Mouse (Mus musculus) retina, embryonic 14.5 days (tissue): ENCODE results near the gene Asb16.

ENCODE experiments used
- DNase-seq: peaks from one replicate; pipeline ENCODE4 v3.0.0-alpha.2; 2015; ENCODE audit warnings: low spot score

The Asb16 gene

DNA sequence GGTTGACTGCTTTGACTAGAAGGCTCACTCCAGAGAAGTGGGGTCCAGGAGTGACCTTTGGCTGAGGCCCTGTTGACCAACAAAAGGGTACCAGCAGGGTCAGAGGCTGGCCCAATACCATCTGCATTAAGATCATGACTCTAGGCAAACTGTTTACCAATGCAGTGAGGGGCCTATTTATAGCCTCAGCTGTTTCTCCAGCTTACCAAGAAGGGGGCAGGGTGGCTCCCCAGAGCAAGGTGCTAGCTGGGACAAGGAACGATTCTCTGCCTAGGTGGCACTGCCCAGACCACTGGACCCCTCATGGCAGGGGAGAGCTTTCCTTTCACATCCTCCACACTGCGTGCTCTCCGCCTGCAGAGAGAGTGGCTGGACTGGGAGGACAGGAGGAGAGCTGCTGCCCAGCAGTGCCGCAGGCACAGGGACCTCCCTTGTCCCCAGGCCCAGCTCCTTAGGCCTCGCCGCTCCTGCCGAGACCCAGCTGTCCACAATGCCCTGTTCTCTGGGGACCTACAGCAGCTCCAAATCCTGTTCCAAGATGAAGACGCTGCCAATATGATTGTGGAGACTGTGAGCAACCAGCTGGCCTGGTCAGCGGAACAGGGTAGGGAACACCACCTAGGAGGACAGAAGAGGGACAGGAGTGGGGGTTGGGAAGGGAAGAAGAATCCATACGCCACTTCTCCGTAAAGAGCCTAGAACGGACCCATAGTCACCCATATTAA lies at the start of gene Asb16:
Gene Asb16 (plus strand): TSS at position 224 of the 725 bp plus-strand sequence.
- DNase-seq = no peak

DNA sequence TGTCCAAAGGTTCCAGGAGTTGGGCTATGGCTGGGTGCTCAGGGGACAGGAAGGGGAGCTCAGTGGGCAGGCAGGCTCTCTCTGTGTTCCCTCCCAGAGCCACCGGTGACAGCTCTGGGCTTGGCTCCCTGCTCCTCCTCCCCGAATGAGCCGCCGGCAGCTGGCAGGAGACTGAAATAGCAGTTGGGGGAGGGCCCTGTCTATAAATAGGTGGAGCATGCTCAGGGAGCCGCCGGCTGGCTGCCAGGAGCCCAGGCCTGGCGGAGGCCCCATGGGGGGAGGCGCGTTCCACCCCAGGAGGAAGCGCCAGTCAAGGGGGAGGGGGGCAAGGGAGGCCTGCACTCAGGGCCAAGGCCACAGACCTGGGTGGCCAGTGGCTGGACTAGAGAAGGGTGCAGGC lies 49.8 kb upstream of the Asb16 start:
- peak; percentile 84 for DNase-seq

DNA sequence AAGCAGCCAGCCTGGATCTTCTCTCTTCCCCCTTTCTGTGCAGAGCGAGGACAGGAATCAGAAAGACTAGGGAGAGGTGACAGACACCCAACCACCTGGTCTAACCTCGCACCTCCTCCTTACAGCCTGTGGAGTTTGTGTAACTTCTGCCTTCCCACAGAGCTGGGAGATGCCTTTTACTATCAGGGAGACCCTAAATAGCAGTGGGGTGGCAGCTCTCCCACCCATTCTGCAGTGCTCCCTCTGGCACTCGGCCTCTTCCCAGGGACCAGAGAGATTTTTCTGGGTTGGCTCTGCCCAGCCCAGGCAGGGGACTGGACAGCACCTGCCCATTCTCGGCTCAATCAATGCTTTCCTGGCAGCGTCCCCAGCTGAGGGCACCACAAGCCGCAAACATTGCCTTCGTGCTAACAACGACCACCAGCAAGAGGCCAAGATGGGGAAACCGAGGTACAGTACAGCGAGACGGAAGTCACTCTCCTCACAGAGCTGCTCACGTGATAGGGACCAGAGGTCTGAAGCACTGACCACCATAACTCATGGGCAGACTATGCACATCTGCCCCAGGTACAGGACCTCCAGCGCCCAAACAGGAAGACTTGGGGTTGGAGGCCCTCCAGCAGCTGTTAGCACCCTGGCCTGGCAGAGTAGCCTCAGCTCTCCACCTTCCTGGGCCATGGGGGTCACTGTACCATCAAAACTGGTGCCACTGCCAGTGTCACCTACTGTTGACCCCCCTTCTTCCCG lies 49.1 kb upstream of the Asb16 start:
- no peak for DNase-seq

DNA sequence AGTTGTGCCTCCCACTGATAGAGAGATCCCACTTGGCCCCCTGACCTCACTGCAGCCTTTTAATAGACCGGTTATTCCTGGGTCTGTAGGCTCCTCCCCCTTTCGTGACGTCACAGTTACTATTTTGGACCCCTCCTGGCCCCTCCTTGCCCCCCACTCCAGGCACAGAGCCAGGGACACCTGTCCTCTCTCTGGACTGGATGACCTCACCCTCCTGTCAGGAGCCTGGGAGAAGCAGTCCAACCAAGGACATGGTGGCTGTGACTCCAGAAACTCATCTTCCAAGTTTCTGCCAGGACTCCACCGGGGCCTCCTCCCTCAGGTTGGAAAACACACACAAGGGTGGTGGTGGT lies 48.6 kb upstream of the Asb16 start:
- no peak for DNase-seq

DNA sequence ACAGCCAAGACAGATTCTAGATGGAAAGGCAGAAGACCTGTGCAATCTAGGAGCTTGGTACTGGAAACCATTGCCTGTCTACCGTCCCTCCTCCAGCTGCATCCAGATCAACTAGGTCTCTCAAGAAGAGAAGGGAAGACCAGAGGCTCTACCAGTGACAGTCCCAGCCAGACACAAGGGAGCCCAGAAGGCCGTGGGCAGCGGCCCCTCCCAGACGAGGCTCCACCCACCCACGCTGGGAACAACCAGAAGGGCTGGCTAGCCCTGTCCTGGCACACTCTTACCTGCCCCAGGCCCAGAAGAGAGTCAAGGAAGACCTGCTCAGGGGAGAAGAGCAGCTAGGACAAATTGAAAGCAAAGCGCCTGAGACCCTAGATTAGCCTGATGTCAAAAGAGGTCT lies 48.1 kb upstream of the Asb16 start:
- DNase-seq = no peak

DNA sequence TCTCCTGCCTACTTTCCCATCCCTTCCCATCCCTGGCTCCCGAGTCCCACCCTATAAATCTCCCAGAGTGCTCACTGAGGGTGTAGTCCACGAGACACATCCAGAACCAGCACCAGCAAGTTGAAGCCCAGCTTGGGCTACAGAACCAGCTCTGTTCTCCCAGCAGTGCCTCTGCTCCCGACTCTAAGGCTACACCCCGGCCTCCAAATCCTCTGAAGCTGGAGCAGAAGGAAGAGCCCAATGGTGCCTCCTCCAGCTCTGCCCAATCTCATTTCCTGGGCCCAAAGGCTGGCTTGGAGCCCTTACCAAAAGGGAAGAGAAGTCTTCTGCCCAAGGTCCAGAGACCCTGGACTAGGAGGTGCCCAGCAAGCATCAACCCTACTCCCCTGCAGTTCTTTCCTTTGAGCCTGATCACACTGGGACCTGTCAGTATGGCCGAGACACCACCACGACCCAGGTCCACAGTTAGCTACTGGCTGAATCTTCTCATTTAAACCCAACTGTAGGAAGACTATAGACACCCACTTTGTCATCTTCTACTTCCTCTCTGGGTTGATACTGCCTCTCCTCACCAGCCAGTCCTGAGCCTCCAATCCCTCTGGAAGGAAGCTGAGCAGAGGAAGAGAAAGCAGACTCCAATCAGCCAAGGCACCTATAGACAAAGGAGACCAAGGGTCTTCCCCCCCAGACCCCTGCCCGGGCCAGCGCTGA lies 47.1 kb upstream of the Asb16 start:
- no peak for DNase-seq

DNA sequence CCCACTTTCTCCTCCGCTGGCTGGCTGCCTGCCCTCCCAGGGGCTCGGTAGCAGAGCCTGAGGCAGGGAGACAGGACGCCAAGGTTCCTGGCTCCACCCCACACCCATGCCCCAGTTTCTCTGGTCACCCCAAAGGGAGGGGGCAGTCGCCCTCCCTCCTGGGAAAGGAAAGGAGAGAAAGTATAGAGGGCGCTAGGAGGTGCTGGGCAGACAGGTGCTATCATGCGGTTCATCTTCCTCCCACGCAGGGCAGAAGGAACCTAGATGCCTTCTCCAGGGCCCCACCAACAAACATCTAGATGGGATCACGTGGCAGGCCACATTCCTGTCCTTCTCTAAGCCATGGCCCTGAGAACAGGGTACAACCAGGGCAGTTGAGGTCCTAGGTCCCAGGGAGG lies 46.6 kb upstream of the Asb16 start:
- peak; percentile 64 for DNase-seq

DNA sequence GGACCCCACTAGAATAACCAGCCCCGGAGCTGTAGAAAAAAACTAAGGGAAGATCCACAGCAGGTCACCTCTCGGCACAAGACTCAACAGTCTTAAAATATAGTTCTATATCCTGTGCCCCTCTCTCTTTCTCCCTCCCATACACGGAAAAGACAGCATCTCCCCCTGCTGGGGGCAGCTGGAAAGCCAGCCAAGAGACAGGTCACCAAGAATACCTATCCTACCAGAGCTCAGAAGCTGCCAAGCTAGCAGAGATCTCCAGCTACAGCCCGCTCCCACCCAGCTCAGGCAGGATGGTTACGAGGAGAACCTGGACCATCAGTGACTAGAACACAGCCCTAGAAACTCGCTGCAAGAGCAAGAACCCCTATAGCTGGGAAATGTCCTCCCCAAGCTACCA lies 45.4 kb upstream of the Asb16 start:
- DNase-seq = peak; percentile 85

DNA sequence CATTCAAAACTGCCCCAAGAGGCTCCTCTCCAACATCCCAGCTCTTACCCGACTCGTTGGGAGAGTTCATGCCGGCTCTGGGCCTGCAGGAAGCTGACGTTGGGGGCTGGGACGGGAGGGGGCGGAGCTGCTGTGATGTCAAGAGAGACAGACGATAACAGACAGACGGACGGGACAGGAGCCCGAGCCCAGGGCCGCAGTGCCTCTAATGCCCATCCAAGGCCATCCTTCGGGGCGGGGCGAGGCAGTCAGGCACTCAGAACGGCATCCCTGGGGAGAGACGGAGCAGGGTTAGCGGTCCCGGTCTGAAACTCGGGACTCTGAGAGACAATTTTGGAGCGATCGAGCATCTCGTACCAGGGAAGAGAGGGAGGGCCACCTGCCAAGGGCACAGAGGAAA lies 43.9 kb upstream of the Asb16 start:
- DNase-seq = no peak

DNA sequence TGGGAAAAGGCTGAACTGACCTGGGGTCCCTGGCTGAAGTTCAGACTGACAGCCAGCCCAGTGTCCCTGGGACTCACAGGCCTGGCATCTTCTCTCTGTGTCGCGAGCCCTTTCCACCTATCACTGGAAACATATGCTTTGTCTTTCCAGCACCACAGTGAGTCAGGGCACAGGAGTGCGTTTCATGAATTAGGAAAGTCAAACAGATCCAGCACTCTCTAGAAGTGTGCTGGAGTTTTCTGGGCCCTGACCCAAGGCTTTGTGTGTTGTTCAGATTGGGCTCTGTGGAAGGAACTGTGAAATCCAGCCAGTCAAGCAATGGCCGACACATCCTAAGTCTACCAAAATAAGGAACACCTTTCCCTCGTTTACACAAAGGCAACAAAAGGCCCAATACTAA lies 43.3 kb upstream of the Asb16 start:
- no peak for DNase-seq

DNA sequence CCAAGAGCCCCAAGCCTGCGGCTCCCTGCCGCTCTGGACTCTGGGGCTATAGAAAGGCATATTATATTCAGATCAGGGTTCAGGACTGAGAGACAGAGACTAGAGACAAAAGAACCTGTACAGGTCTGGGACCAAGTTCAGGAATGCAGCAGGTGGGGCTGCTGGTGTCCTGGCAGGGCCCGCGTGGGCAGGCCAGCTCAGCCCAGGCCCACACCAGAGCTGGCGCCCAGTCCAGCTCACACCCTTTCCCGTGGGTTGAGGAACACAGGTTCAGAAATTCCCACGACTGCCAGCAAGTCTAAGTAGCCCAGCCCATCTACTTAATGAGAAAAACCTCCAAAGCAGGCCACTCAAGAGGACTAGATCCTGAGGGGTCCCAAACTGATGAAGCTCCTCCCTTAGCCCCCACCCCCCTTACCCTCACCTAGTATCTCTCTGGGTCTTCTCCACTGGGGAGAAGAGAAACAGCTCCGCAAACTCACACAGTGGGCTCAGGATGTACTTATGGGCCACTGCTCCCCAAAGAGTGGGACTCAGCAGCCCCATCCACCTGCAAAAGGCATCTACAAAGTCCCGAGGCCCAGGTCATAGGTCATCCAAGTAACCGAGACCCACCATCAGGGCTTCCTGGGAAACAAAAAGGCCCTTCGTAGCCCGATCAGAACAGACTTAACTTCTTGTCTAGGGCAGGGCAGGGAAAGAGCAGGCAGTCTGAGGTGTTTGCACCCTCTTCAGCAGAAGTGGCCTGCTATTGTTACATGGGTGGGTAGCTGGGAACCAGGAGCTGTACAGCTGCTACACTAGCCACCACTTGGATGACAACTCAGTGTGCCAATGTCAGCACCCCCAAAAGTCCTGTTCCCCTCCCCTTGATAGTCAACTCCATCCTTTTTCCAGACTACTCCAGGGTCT lies 42.2 kb upstream of the Asb16 start:
- DNase-seq = no peak

DNA sequence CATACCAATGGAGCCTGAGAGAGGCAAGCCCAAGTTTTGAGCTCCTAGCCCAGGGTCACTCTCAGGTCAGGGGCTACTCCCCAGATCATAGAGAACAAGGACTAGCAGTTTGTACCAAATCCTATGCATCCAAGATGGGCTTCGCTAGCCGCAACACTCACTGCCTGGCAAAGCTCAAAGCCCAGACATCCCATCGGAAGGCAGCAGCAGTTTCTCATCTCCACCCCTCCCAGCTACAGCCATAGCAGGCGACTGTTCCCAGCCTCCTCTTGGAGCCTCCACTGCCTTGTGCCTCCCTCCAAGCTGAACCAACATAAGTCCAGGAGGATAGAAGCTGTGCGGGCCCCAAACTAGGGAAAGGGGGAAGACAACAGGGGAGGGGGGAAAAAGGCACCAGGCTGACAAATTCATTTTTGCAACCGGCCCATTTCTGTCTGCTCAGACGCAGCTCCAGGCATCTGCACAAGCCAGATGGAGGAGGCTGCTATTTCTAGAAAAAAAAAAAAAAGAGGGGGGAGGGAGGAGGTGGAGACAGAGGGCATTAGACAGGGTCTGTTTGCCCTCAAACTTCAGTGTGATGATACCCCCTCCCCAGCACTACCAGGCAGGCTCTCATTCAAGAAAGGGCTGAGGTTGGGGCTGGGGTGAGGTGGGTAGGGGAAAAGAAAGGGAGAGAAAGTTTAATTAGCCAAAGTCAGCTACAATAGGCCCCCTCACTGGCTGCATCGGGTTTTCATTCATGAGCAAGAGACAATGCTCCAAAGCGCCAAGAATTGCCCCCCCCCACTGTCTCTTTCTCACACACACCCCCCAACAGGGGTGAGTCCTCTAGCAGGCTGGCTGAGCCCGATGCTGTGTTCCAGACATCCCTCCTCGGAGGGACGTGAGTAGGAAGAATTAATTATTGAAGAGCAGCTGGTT lies 41.0 kb upstream of the Asb16 start:
- DNase-seq = peak; percentile 51

DNA sequence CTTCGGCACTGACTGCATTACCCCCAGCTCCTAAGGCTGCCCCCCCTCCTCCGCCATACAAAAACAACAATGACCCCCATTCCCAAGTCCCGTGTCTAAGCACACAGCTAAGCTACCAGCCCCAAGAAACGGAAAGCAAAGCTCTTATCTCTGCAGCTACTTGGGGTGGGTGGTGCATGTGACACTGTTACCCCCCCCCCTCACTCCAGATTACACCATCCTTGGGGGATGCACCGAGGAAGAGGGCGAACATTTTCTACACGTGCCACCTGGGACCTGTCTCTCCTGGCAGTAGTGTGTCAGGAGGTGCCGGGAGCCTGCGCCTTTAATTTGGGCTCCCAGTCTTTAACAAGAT lies 40.4 kb upstream of the Asb16 start:
- DNase-seq = peak; percentile 25

DNA sequence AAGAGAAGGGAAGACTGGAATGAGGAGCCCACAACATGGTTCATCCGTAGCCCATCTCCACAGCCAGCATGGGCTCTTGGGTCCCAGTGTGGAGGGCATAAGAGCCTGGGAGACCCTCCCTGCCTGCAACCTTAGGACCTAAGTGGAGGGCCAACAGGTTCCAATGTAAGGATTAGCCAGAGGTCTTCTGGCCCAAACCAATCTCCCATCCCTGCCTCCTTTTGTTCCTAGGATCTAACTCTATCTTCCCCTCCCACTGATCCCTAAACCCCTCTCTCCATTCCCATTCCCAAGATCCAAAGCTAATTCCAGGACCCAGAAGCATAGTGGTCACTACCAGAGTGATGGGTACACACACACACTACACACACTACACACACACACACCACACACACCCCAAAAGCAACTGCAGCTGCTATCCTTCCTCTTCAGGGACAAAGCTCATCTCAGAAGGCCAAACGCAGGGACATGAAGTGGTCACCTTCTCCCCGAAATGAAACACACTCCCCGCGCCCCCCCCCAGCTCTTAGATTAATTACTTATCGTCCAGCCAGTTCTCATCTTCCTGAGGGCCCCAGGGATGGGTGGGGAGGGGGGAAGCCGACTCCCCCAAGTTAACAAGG lies 39.8 kb upstream of the Asb16 start:
- no peak for DNase-seq

DNA sequence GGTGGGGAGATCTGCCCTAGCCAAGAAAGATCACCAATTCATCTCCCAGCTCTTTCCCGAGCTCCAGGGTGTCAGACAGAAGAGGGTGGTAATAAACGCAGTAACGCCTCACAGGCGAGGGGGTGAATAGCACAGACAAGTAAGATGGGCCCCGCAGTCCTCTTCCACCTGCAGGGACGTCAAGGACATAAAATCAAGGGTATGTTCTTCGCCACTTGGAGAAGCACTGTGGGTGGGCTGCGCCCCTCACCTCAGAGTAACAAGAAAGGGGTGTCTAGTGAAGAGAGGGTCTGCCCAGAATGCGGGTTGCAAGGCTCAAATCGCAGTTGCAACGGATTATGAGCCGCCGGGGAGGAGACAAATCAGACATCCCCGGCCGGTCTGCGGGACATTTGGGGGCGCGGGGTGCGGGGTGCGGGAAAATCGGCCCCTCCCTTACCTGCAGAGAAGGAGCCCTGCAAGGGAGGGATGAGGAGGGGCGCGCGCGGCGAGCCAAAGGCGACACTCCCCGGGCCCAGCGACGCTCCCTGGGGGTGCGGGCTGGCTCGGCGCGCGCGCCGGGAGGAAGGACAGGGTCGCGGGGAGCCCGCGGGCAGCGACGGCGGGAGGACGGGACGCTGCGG lies 39.1 kb upstream of the Asb16 start:
- DNase-seq = peak; percentile 30

DNA sequence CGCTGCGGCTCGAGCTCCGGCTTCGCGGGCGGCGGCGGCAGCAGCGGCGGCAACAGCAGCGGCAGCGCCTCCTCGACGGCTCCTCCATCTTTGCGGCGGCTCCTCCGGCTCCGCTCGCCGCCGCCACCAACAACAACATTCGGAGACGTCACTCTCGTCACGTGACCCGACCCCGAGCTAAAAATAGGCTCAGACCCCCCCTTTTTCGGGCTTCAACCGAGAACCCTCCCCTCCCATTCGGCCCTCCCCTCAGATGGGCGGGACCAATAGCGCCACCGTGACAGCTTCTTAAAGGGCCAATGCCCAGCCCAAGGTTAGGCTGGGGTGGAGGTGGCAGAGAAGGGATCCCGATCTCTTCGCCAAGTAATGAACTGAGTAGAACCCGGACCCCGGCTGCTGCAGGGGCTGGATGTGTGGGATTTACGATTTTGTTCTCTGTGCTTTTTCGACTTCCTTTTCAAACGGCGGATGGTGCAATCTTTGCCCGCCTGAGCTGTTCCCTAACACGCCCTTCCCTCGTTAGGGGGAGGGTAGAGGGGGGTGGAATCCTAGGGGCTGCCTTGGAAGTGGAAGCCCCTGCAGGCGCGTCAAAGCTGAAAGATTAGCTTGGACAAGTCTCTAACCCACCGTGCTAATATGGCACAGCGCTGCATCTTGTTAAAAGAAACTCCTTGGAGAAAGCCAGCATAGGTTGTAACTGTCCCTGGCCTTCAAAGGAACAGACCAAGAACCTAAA lies 38.4 kb upstream of the Asb16 start, which contains the start of gene Hdac5:
Gene Hdac5 (minus strand): TSS at position 161 of the 736 bp plus-strand sequence.
- DNase-seq = peak; percentile 99

DNA sequence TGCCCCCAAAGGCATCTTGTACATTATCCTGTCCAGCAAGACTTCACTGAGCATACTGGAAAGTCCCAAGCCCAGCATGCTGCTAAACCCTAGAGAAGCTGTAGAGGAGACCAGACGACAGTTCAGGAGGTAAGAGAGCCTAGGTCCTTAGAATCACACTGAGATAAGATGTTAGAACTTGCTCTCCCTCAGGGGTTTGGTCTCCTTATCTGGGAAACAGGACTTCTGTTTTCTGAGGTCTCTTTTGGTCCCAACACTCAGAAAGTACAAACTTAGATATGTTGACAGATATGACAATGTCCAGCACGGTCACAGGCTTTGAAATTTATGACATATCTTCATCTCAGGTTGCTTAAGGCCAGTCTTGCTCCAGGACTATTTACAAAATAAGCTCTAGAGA lies 32.5 kb upstream of the Asb16 start:
- DNase-seq = no peak

DNA sequence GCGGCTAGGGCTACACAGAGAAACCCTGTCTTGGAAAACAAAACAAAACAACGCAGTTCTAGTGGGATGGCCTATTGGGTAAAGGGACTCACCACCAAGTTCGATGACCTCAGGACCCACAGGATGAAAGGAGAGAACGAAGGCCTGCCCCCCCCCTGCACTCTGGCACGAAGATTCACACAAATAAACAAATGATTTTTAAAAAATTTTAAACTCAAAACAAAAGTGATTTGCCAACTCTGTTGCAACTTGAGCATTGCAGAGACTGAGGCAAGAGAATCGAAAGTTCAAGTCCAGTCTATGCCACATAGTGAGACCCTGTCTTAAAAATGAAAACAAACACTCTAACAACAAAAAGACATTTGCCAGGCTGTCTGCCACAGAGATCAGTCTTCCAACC lies 27.9 kb upstream of the Asb16 start:
- DNase-seq = no peak

DNA sequence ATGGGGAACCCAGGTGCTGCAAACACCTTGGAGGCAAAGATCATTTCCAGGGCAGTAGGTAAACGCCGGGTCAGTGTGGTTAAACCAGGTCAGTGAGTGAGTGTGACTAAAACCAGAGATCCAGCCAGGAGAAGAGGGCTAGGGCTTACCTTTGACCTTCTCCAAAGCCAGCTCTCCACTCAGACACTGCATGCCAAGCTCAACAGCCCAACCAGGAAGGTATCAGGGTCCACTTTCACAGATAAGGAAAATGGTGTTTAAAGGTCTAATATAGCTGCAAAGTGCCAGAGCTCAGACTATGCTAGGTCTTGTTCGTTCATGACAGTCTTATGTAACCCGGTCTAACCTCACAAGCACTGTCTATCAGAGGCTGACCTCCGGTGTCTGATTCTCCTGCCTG lies 27.3 kb upstream of the Asb16 start:
- DNase-seq = no peak
